Comparison of ENCODE assay signal across 8 mouse cellular contexts in genomic region chr19:8756635-8757387, GRCm38 (mm10). TPM values are rescaled to one million over a fixed set of nuclear protein-coding genes. Genes with fewer than 3 reads are reported as not detected.
DNase-seq lines count a peak whose midpoint lies in the region; ATAC-seq and TF ChIP-seq lines count a peak whose summit lies in the region.

Gene Nxf1, plus strand, starts transcription at chr19:8757073.

- H3K9me3 ChIP-seq in ES-E14 (ENCODE audit: control insufficient read depth, insufficient read depth, low read depth, low read length): no peaks in the 10 kb centered on the region
- H3K9me3 ChIP-seq in forebrain, embryonic 16.5 days (ENCODE audit: control insufficient read depth, low read length): no peaks in the 10 kb centered on the region
- no peaks in the 10 kb centered on the region for H3K9me3 ChIP-seq in lung, embryonic 15.5 days

- H3K27ac ChIP-seq in ES-E14 (ENCODE audit: insufficient read depth, low read depth, low read length, poor library complexity, severe bottlenecking): peak within 1 kb of the TSS; percentile 89
- peak within 1 kb of the TSS; percentile 86 for H3K27ac ChIP-seq in forebrain, embryonic 16.5 days (ENCODE audit: low read length)
- H3K27ac ChIP-seq in lung, embryonic 15.5 days: peak within 1 kb of the TSS; percentile 87

- intact Hi-C loops in heart, postnatal 36 days (cut with DNase I): loop anchor here (5.0 kb wide), 1 partner anchor 65 kb away; the partner anchor contains the start of gene Hnrnpul2

- no peaks in the 10 kb centered on the region for H3K27me3 ChIP-seq in forebrain, embryonic 16.5 days (replicated peaks; ENCODE audit: control insufficient read depth, insufficient read depth, low read length)
- H3K27me3 ChIP-seq in lung, embryonic 15.5 days: no peaks in the 10 kb centered on the region

- H3K4me3 ChIP-seq in ES-E14 (ENCODE audit: insufficient read depth in 1 of 2, low read depth in 1 of 2, low read length in 2 of 2, poor library complexity in 1 of 2, severe bottlenecking in 1 of 2): peak within 1 kb of the TSS; percentile 93 to 95
- H3K4me3 ChIP-seq in forebrain, embryonic 16.5 days (replicated peaks; ENCODE audit: low read length): peak within 1 kb of the TSS; percentile 88
- peak within 1 kb of the TSS; percentile 67 for H3K4me3 ChIP-seq in lung, embryonic 15.5 days

- ATAC-seq in forebrain, embryonic 16.5 days: peak; percentile 96
- ATAC-seq in lung, embryonic 15.5 days (ENCODE audit: borderline replicate concordance, extremely low read depth, low FRiP score, low TSS enrichment): peak; percentile 95

- H3K9ac ChIP-seq in ES-E14 (ENCODE audit: insufficient read depth, low read depth, low read length, poor library complexity, severe bottlenecking): peak within 1 kb of the TSS; percentile 96
- peak within 1 kb of the TSS; percentile 82 for H3K9ac ChIP-seq in forebrain, embryonic 16.5 days (replicated peaks; ENCODE audit: low read depth, low read length)
- H3K9ac ChIP-seq in lung, embryonic 15.5 days: peak within 1 kb of the TSS; percentile 83

- in situ Hi-C loops in ES-E14 (cut with MboI; ENCODE audit: low sequenced_read_pairs in 2 of 2, unreplicated experiment in 2 of 2): no loop called here

- WGBS in forebrain, embryonic 16.5 days: under 1% methylated on average over 72 of the region's 75 CpGs
- under 1% methylated on average over 74 of the region's 75 CpGs for WGBS in lung, embryonic 15.5 days

- no peaks in the 10 kb centered on the region for H3K4me1 ChIP-seq in ES-E14 (ENCODE audit: control insufficient read depth in 2 of 2, insufficient read depth in 2 of 2, low read length in 2 of 2, poor library complexity in 1 of 2)
- H3K4me1 ChIP-seq in forebrain, embryonic 16.5 days (replicated peaks; ENCODE audit: control insufficient read depth, insufficient read depth, low read length): peaks cover 24% of the 10 kb centered on the region
- peaks cover 20% of the 10 kb centered on the region for H3K4me1 ChIP-seq in lung, embryonic 15.5 days

- peak within 1 kb of the TSS; percentile 87 for H3K4me2 ChIP-seq in forebrain, embryonic 16.5 days (ENCODE audit: low read length)
- H3K4me2 ChIP-seq in lung, embryonic 15.5 days: peak within 1 kb of the TSS; percentile 66

- DNase-seq in ES-E14 (ENCODE audit: low read depth, low spot score): peak; percentile 86
- DNase-seq in cerebellum, adult 11-12 months: peak; percentile 87
- DNase-seq in heart, postnatal 36 days: peak; percentile 92 to 93
- DNase-seq in layer of hippocampus, adult 8-10 months (ENCODE audit: low spot score in 2 of 2): peak; percentile 75 to 90
- DNase-seq in ovary, adult 18-20 months (ENCODE audit: low spot score): peak; percentile 87
- DNase-seq in thymus, postnatal 0 days (ENCODE audit: low spot score): peak; percentile 95

- H3K36me3 ChIP-seq in ES-E14 (ENCODE audit: control insufficient read depth, insufficient read depth, low read length, poor library complexity, severe bottlenecking): peaks cover 12% of the 10 kb centered on the region
- peaks cover 13% of the 10 kb centered on the region; the same call in 1 of the 2 replicates for H3K36me3 ChIP-seq in forebrain, embryonic 16.5 days (ENCODE audit: control insufficient read depth, insufficient read depth)
- peaks cover 33% of the 10 kb centered on the region for H3K36me3 ChIP-seq in lung, embryonic 15.5 days

TF ChIP-seq in ES-E14, 5 proteins besides CTCF, POLR2A, EP300 and RAD21:
- no peak for TF ChIP-seq MAFK (IDR thresholded peaks at IDR 0.05; ENCODE audit: insufficient read depth, low read depth, low read length)
- no peak for TF ChIP-seq ZNF384 (IDR thresholded peaks at IDR 0.05; ENCODE audit: low read depth, low read length)
- no peak for TF ChIP-seq ZC3H11A (IDR thresholded peaks at IDR 0.05; ENCODE audit: borderline replicate concordance, low read depth, low read length)
- TF ChIP-seq HCFC1 (IDR thresholded peaks at IDR 0.05; ENCODE audit: borderline replicate concordance, insufficient read depth, low read length): no peak; the same call in 1 of the 2 replicates
- TF ChIP-seq CHD2 (IDR thresholded peaks at IDR 0.05; ENCODE audit: low read depth, low read length): no peak

RNA-seq across cellular contexts. Expression of gene Nxf1, which starts in this region (rescaled TPM):
- 99.5 and 101 TPM in 2 replicates for total RNA-seq in ES-E14 (2012; rRNA removed)
- 200 and 218 TPM in 2 replicates for polyA plus RNA-seq in forebrain, embryonic 16.5 days (2015; fragmentation: Nextera tagmentation; extraction: Ambion mirVana)
- total RNA-seq in heart, postnatal 36 days (2021): 10 to 100 TPM; 36.7 to 37.6 TPM
- total RNA-seq in layer of hippocampus, adult 8-10 months (2022): 100 to 1,000 TPM in 2 of 4 experiments, 10 to 100 TPM in 2; 80.5 to 120 (median 102) TPM
- 184 and 198 TPM in 2 replicates for polyA plus RNA-seq in lung, embryonic 15.5 days (2015; fragmentation: Nextera tagmentation; extraction: Ambion mirVana)
- 182 and 200 TPM in 2 replicates for polyA plus RNA-seq in thymus, postnatal 0 days (2015; fragmentation: Nextera tagmentation; extraction: Ambion mirVana)

Comparison
In these comparisons a context has a peak if more than half of its experiments do, and no peak if none do; other contexts are left out.
1. Peak in every context shown above with its lines: DNase-seq, ATAC-seq, H3K4me3 ChIP-seq and H3K27ac ChIP-seq.